Mouse (Mus musculus): ENCODE measurements around the gene Syn3.

DNA sequence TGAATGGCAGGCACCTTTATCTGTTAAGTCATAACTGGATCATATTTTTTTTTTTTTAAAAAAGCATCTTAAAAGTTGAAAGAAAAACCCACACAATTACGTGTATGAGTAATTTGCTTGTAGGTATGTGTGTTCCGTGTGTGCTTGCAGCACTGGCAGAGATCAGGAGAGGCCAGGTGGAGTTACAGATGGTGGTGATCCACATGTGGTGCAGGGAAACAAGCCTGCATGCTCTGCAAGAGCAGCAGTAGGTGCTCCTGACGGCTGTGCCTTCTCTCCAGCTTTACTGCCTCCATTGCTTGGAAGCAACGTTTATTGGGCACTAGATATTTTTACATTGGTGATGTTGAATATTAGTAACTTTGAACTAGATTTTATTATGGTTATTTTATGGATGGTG is 455.0 kb downstream of the Syn3 start:
- TF ChIP-seq CTCF (IDR thresholded peaks at IDR 0.05; ENCODE audit: low read depth), result no peak
- no peak for TF ChIP-seq EP300 (IDR thresholded peaks at IDR 0.05; ENCODE audit: low read depth)
